Mouse (Mus musculus) heart, embryonic 16.5 days (tissue): ENCODE results near the gene Tab2. TPM values are rescaled to one million over a fixed set of nuclear protein-coding genes. Genes with fewer than 3 reads are reported as not detected.

Experiments
- ATAC-seq: fragments of 200-750 bp; cut with Nextera tagmentation; replicated peaks from 2 replicates; pipeline ENCODE4 v1.8.0; 2017; ENCODE audit warnings: moderate number of reproducible peaks; ENCODE audit not compliant: insufficient read depth, low FRiP score; ENCODE audit errors: extremely low read depth
- H3K27ac ChIP-seq: fragments of 300-500 bp; sonication (generic); 2 replicates; pipeline ENCODE4 v1.5.1; 2014; ENCODE audit warnings: mild to moderate bottlenecking, low read length, control low read depth, moderate library complexity
- H3K27me3 ChIP-seq: fragments of 300-500 bp; sonication (generic); 2 replicates; pipeline ENCODE4 v1.6.1; 2014; ENCODE audit warnings: low read length, mixed read lengths; ENCODE audit not compliant: control insufficient read depth, insufficient read depth
- H3K36me3 ChIP-seq: fragments of 300-500 bp; sonication (generic); 2 replicates; pipeline ENCODE4 v1.6.1; 2014; ENCODE audit not compliant: control insufficient read depth, insufficient read depth
- H3K4me1 ChIP-seq: fragments of 300-500 bp; sonication (generic); 2 replicates; pipeline ENCODE4 v1.6.1; 2014; ENCODE audit warnings: low read length, mixed read lengths; ENCODE audit not compliant: control insufficient read depth, insufficient read depth
- H3K4me2 ChIP-seq: fragments of 300-500 bp; sonication (generic); 2 replicates; pipeline ENCODE4 v1.6.1; 2014; ENCODE audit warnings: low read depth, mild to moderate bottlenecking, control low read depth, low read length
- H3K4me3 ChIP-seq: fragments of 300-500 bp; sonication (generic); 2 replicates; pipeline ENCODE4 v1.5.1; 2014; ENCODE audit warnings: mild to moderate bottlenecking, control low read depth, low read length
- H3K9ac ChIP-seq: fragments of 300-500 bp; sonication (generic); 2 replicates; pipeline ENCODE4 v1.6.1; 2014; ENCODE audit warnings: low read length, control low read depth
- H3K9me3 ChIP-seq: fragments of 300-500 bp; sonication (generic); replicated peaks from 2 replicates; pipeline ENCODE4 v1.6.1; 2016; ENCODE audit warnings: low read length; ENCODE audit not compliant: control insufficient read depth
- WGBS: fragments of 180-500 bp; shearing (Covaris S2); extraction: QIAGEN DNeasy Blood & Tissue Kit; methylation state at CpG from one replicate; pipeline ENCODE4 v1.1.7; 2014; 5-methylcytosine and 5-hydroxymethylcytosine counted together
- polyA plus RNA-seq: library from polyadenylated mRNA; unstranded; fragments of >200 nt; fragmentation: Nextera tagmentation; extraction: Ambion mirVana; gene quantifications from 2 replicates; pipeline ENCODE4 v1.2.1, GENCODE M21; 2015

Gene Tab2
- polyA plus RNA-seq, 1 experiment from 2014 or later, result 15.1 TPM

GRCm38 (mm10) chr10:7955634-7956121 lies 352 bp downstream of the Tab2 start:
- ATAC-seq, result peak; percentile 47
- peak overlapping the region; percentile 67 for H3K4me3 ChIP-seq
- WGBS, result 0% methylated on average over 16 of the region's 76 CpGs
- peak overlapping the region; percentile 76 for H3K4me2 ChIP-seq
- H3K4me1 ChIP-seq, result peaks cover 36% of the 10 kb centered on the region
- 0 out of 2 replicates have a peak, but pooled peaks cover 2% of the 10 kb centered on the region for H3K36me3 ChIP-seq
- peak overlapping the region; percentile 97 for H3K27ac ChIP-seq
- H3K9ac ChIP-seq, result peak overlapping the region; percentile 92
- no peaks in the 10 kb centered on the region for H3K27me3 ChIP-seq
- no peaks in the 10 kb centered on the region for H3K9me3 ChIP-seq

GRCm38 (mm10) chr10:7954989-7955633 lies 919 bp downstream of the Tab2 start:
- Histone ChIP-seq H3K4me2 (peak overlapping the region; percentile 76), H3K27me3 (no peaks in the 10 kb centered on the region), H3K4me3 (peak overlapping the region; percentile 67), H3K4me1 (peaks cover 37% of the 10 kb centered on the region), H3K36me3 (0 out of 2 replicates have a peak, but pooled peaks cover 2% of the 10 kb centered on the region), H3K9me3 (no peaks in the 10 kb centered on the region), H3K9ac (peak overlapping the region; percentile 92), H3K27ac (peak overlapping the region; percentile 97)
- WGBS, result under 1% methylated on average over 30 of the region's 31 CpGs
- peak; percentile 23 for ATAC-seq

- H3K4me1 ChIP-seq, result peaks cover 37% of the 10 kb centered on the region
- no peaks in the 10 kb centered on the region for H3K9me3 ChIP-seq
- H3K9ac ChIP-seq, result peak overlapping the region; percentile 92
- ATAC-seq, result no peak
- H3K4me2 ChIP-seq, result peak overlapping the region; percentile 76
- H3K27ac ChIP-seq, result peak overlapping the region; percentile 97
- no peaks in the 10 kb centered on the region for H3K27me3 ChIP-seq
- under 1% methylated on average over 5 of the region's 5 CpGs for WGBS
- 0 out of 2 replicates have a peak, but pooled peaks cover 2% of the 10 kb centered on the region for H3K36me3 ChIP-seq
- H3K4me3 ChIP-seq, result peak overlapping the region; percentile 67
These were observed 1.4 kb downstream of the Tab2 start for GRCm38 (mm10) chr10:7954627-7954988.

GRCm38 (mm10) chr10:7943006-7943405 lies 13.0 kb downstream of the Tab2 start:
- no peaks in the 10 kb centered on the region for H3K27me3 ChIP-seq
- H3K36me3 ChIP-seq, result no peaks in the 10 kb centered on the region
- no peak overlapping the region for H3K9ac ChIP-seq
- H3K4me1 ChIP-seq, result peaks cover 10% of the 10 kb centered on the region
- no peak overlapping the region for H3K27ac ChIP-seq
- H3K9me3 ChIP-seq, result no peaks in the 10 kb centered on the region
- ATAC-seq, result no peak
- no peak overlapping the region for H3K4me3 ChIP-seq
- WGBS, result 22% methylated on average over 3 of the region's 3 CpGs
- no peak overlapping the region for H3K4me2 ChIP-seq

- no peak for ATAC-seq
- Histone ChIP-seq H3K27me3 (no peaks in the 10 kb centered on the region), H3K9ac (no peak overlapping the region), H3K4me2 (no peak overlapping the region), H3K4me3 (no peak overlapping the region), H3K9me3 (no peaks in the 10 kb centered on the region), H3K4me1 (peaks cover 2% of the 10 kb centered on the region; the same call in 1 of the 2 replicates), H3K36me3 (peaks cover 2% of the 10 kb centered on the region; the same call in 1 of the 2 replicates), H3K27ac (no peak overlapping the region)
- WGBS, result 76% methylated on average over 6 of the region's 6 CpGs
These were observed 19.4 kb downstream of the Tab2 start for GRCm38 (mm10) chr10:7936556-7937192.

- no peak overlapping the region for H3K4me2 ChIP-seq
- WGBS, result 78% methylated on average over 2 of the region's 2 CpGs
- peaks cover 2% of the 10 kb centered on the region; the same call in 1 of the 2 replicates for H3K36me3 ChIP-seq
- H3K4me1 ChIP-seq, result peaks cover 6% of the 10 kb centered on the region; the same call in 1 of the 2 replicates
- H3K27ac ChIP-seq, result no peak overlapping the region
- no peak overlapping the region for H3K4me3 ChIP-seq
- H3K9ac ChIP-seq, result no peak overlapping the region
- H3K27me3 ChIP-seq, result no peaks in the 10 kb centered on the region
- no peaks in the 10 kb centered on the region for H3K9me3 ChIP-seq
- ATAC-seq, result no peak
These were observed 23.1 kb downstream of the Tab2 start for GRCm38 (mm10) chr10:7932958-7933357.

GRCm38 (mm10) chr10:7928996-7929395 lies 27.0 kb downstream of the Tab2 start:
- Histone ChIP-seq H3K36me3 (peaks cover 5% of the 10 kb centered on the region; the same call in 1 of the 2 replicates), H3K9me3 (no peaks in the 10 kb centered on the region), H3K27me3 (no peaks in the 10 kb centered on the region), H3K27ac (no peak overlapping the region), H3K4me1 (peaks cover 6% of the 10 kb centered on the region; the same call in 1 of the 2 replicates), H3K4me3 (no peak overlapping the region), H3K4me2 (no peak overlapping the region), H3K9ac (no peak overlapping the region)
- 73% methylated on average over 9 of the region's 9 CpGs for WGBS
- ATAC-seq, result no peak

- Histone ChIP-seq H3K4me2 (no peak overlapping the region), H3K9me3 (no peaks in the 10 kb centered on the region), H3K27me3 (no peaks in the 10 kb centered on the region), H3K4me3 (no peak overlapping the region), H3K27ac (no peak overlapping the region), H3K4me1 (peaks cover 4% of the 10 kb centered on the region; the same call in 1 of the 2 replicates), H3K9ac (no peak overlapping the region), H3K36me3 (peaks cover 9% of the 10 kb centered on the region)
- ATAC-seq, result no peak
- 67% methylated on average over 11 of the region's 11 CpGs for WGBS
These were observed 30.5 kb downstream of the Tab2 start for GRCm38 (mm10) chr10:7925481-7925880.

- no peak for ATAC-seq
- H3K9me3 ChIP-seq, result no peaks in the 10 kb centered on the region
- H3K27ac ChIP-seq, result no peak overlapping the region
- no peak overlapping the region for H3K4me3 ChIP-seq
- WGBS, result 80% methylated on average over 1 of the region's 1 CpGs
- no peaks in the 10 kb centered on the region; the same call in 1 of the 2 replicates for H3K4me1 ChIP-seq
- H3K27me3 ChIP-seq, result no peaks in the 10 kb centered on the region
- peaks cover 28% of the 10 kb centered on the region for H3K36me3 ChIP-seq
- no peak overlapping the region for H3K4me2 ChIP-seq
- no peak overlapping the region for H3K9ac ChIP-seq
These were observed 32.6 kb downstream of the Tab2 start for GRCm38 (mm10) chr10:7923433-7923832.
